Mouse (Mus musculus): ENCODE data around the gene Dnajc14. TPM values are rescaled to one million over a fixed set of nuclear protein-coding genes. Genes with fewer than 3 reads are reported as not detected.
A peak's percentile ranks its signal among the peaks of the same experiment; 100 is the strongest.

The Dnajc14 gene
- total RNA-seq (2021), result 10 to 100 TPM; 68.1 to 68.6 TPM
- long read RNA-seq, experiment 1, full-length matches to known transcripts, result 79 of 89 reads
- long read RNA-seq, experiment 1, partial matches to known transcripts, result 5 of 89 reads
- long read RNA-seq, experiment 1, other reads (novel, unspliced or antisense), result 5 of 89 reads
- long read RNA-seq, experiment 2, full-length matches to known transcripts, result 74 of 88 reads
- long read RNA-seq, experiment 2, partial matches to known transcripts, result 7 of 88 reads
- long read RNA-seq, experiment 2, other reads (novel, unspliced or antisense), result 7 of 88 reads

DNA sequence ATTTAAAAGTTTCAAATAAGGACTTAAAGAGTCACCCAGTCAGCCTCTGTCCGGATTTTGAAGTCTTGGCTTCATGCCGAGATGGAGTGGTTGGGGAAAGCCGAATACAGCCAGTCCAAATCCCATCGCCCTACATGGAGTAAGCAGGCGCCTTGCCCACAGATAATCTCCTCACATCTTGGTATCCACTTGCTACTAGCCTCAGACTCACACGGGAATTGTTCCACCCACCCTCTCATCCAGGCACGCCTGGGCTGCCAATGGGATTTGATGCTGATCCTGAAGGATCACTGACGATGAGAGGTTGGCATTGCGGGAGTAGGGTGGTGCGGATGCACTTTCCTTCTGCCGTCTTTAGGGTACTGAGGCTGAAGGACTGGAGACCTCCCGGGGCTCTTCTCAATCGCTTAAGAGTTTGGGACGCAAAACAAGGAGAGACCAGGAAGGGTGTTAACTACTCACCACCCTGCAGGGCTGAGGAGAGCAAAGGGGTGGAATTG, at the start of gene Dnajc14:
Dnajc14 (plus strand) TSS at position 292 of the 500 bp plus-strand sequence.
- DNase-seq (ENCODE audit: low spot score in 2 of 2), result peak; percentile 71 to 89
- intact Hi-C loops (cut with DNase I), result no loop called here

DNA sequence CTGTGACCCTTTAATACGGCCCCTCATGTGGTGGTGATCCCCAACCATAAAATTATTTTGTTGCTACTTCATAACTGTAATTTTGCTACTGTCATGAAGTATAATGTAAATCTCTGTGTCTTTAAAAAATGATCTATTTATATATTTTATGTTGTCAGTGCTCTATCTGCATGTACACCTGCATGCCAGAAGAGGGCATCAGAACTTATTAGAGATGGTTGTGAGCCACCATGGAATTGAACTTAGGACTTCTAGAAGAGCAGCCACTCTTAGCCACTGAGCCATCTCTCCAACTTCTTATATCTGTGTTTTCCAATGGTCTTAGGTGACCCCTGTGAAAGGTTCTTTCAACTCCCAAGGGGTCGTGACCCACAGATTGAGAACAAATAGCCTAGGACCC, 31.0 kb upstream of the Dnajc14 start:
- DNase-seq (ENCODE audit: low spot score in 2 of 2), result no peak
- intact Hi-C loops (cut with DNase I), result no loop called here

DNA sequence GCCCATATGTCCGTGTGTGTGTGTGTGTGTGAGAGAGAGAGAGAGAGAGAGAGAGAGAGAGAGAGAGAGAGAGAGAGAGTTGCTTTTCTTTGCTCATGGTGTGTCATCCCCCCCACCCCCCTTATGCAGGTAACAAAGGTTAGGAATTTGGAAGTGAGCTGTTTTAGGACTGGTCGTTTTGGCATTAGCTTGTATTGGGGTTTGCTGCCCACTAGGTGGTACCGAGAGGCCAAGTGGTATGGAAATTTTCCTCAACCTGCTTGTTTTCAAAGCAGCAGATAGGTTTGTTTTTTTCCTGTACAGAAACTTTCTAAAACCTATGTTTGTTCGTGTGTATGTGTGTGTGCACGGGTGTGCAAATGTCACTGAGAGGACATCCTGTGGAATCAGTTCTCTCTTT, 30.2 kb upstream of the Dnajc14 start:
- DNase-seq (ENCODE audit: low spot score in 2 of 2), result no peak
- intact Hi-C loops (cut with DNase I), result no loop called here

DNA sequence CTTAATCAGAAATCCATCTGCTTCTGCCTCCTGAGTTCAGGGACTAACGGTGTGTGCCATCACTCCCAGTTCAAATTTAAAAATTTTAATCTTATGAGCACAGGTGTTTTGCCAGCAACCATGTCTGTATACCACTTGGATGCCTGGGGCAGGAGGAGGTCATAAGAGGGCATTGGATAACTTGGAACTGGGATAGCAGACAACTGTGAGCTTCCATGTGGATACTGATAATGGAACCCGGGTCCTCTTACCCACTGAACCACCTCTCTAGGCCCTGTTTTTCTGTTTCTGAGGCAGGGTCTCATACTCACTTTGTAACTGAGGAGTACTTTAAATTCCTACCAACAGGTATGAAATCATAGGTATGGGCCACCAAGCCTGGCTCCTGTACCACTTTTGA, 25.4 kb upstream of the Dnajc14 start:
- intact Hi-C loops (cut with DNase I), result no loop called here
- DNase-seq (ENCODE audit: low spot score in 2 of 2), result no peak

DNA sequence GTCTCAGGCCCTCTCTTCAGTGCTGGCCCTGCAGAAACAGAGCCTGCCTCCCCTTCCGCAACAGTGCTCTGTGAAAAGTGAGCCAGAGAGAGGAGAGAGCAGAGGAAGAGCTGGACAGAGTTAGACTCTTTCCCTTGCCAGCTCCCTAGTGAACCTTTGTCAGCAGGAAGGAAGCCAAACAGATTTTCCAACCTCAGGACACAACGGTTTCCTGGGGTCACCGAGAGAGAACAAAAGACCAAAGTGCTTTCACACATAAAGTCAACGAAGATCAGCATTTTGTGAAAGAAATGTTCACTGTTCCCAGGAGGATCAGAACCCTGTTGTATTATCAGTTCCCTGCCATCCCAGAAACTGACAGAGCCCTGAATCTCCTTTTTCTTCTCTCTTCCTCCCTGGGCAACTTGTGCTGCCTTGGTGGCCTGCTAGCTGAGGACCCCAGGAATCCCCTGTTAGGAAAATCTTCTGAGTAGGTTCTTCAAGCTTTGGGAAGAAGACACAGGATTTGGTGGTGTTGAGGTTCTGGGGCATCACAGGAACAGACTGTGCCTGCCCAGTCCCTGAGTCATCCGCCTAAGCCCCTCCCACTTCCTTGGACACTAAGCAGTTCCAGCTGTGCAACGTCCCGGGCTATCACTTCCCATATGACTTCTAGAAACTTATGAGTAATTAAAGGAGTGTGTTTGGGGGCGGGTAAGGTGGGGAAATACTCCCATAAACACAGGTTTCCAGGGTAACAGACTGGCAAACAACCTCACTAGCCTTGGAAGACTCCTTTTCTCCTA, 24.7 kb upstream of the Dnajc14 start:
- peak in 1 of 2 experiments; percentile 17 for DNase-seq (ENCODE audit: low spot score in 2 of 2)
- intact Hi-C loops (cut with DNase I), result no loop called here

- no peak for DNase-seq (ENCODE audit: low spot score in 2 of 2)
- intact Hi-C loops (cut with DNase I), result no loop called here
Observed at GRCm38 (mm10) chr10:128780200-128780599, 23.7 kb upstream of the Dnajc14 start.

DNA sequence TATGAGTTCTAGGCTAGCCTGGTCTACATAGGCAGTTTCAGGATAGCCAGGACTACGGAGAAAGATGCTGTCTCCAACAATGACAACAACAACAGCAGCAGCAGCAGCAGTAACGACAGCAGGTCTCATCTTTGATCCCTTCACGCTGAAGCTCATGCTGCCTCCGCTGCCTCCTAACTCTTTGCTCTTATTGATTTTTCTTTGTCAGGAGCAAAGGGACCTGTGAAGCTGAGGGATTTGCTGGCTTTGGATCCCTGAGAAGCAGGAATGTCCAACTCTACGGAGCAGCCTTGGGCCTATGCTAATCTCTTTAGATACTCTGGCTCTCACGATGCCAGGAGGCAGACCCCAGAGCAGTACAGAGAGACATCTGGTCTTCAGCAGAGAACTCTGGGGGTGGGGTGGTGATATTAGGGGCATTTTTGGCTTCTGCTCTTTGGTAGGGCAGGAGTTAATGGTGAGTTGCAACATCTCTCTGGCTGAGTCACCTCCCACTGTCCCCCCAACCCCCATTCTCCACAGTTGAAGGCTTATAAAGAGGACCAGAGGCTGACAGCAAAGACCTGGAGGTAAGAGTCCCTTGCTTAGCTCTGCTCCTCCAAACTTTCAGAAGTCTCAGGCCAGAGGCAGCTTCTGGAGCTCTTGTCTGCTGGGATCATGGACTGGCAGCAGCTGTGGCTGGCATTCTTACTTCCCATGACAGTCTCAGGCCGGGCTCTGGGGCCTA, 13.3 kb upstream of the Dnajc14 start, which contains the start of gene Mmp19:
Mmp19 (plus strand) TSS at position 513 of the 727 bp plus-strand sequence.
- no peak for DNase-seq (ENCODE audit: low spot score in 2 of 2)
- intact Hi-C loops (cut with DNase I), result no loop called here

- intact Hi-C loops (cut with DNase I), result no loop called here
Observed at GRCm38 (mm10) chr10:128792041-128792440, 11.8 kb upstream of the Dnajc14 start.

GRCm38 (mm10) chr10:128793258-128793657, 10.6 kb upstream of the Dnajc14 start:
- DNase-seq (ENCODE audit: low spot score in 2 of 2), result no peak
- intact Hi-C loops (cut with DNase I), result no loop called here

More at GRCm38 (mm10) chr10:128792041-128792440, 11.8 kb upstream of the Dnajc14 start:
- DNase-seq (ENCODE audit: low spot score in 2 of 2), result no peak

- intact Hi-C loops (cut with DNase I), result no loop called here
- no peak for DNase-seq (ENCODE audit: low spot score in 2 of 2)
Observed at GRCm38 (mm10) chr10:128794391-128794790, 9.5 kb upstream of the Dnajc14 start.

- DNase-seq (ENCODE audit: low spot score in 2 of 2), result no peak
- intact Hi-C loops (cut with DNase I), result no loop called here
Observed at GRCm38 (mm10) chr10:128795581-128795980, 8.3 kb upstream of the Dnajc14 start.

DNA sequence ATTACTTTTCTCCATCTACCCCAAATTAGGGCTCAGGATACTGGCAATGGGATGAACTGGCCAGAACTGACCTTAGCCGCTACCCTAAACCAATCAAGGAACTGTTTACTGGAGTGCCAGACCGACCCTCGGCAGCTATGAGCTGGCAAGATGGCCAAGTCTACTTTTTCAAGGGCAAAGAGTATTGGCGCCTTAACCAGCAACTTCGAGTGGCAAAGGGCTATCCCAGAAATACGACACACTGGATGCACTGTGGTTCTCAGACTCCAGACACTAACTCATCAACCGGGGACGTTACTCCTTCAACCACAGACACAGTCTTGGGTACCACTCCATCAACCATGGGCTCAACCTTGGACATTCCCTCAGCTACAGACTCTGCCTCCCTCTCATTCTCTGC, 5.2 kb upstream of the Dnajc14 start:
- intact Hi-C loops (cut with DNase I), result no loop called here
- no peak for DNase-seq (ENCODE audit: low spot score in 2 of 2)

GRCm38 (mm10) chr10:128801981-128802495, 1.8 kb upstream of the Dnajc14 start:
- intact Hi-C loops (cut with DNase I), result no loop called here
- DNase-seq (ENCODE audit: low spot score in 2 of 2), result no peak

- DNase-seq (ENCODE audit: low spot score in 2 of 2), result no peak
- intact Hi-C loops (cut with DNase I), result no loop called here
Observed at GRCm38 (mm10) chr10:128802956-128803355, 906 bp upstream of the Dnajc14 start.

GRCm38 (mm10) chr10:128803361-128803760, 501 bp upstream of the Dnajc14 start:
- intact Hi-C loops (cut with DNase I), result no loop called here

DNA sequence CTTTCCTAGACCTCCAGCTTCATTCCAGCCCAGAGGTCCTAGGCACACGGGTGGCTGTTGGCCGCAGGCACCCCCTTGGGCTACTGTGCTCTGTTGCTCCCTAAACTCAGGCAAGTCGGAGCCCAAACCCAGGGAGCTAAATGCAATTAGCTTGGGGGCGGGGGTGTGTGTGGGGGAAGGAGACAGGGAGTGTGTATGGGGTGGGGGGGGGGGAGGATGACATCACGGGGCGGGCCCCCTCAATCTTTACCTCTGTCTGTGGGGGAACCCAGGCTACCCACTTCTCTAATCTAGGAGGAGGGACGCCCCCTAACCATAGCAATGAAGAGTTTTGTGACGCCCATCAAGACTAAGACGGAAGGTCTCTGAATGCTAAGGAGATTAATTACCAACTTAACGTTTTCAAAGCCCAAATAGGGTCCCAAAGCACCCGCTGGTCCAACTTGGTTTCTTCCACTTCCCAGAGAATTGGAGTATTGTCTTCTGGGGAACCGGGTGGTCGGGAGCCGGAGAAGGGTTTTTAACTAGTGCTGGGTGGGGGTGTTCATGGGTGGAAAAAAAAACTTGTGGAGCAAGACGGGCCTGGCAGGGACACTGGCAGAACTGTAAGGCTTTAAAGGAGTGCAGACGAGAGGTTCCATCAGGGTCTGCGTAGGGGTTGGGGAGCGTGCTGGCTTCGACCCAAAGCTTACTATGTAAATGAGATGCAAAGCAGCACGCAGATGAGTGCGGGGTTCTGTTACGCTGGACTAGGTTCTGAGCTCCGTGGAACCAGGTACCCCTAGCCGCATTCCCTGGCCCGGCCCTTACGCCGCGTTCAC, 619 bp downstream of the Dnajc14 start, which contains the start of gene Tmem198b:
Tmem198b (minus strand) TSS at position 100 of the 821 bp plus-strand sequence.
- intact Hi-C loops (cut with DNase I), result loop anchor here (1.0 kb wide), 1 partner anchor 56 kb away; no protein-coding TSS in a partner anchor
- DNase-seq (ENCODE audit: low spot score in 2 of 2), result peak; percentile 69 to 80

More at GRCm38 (mm10) chr10:128803361-128803760, 501 bp upstream of the Dnajc14 start:
- DNase-seq (ENCODE audit: low spot score in 2 of 2), result no peak

DNA sequence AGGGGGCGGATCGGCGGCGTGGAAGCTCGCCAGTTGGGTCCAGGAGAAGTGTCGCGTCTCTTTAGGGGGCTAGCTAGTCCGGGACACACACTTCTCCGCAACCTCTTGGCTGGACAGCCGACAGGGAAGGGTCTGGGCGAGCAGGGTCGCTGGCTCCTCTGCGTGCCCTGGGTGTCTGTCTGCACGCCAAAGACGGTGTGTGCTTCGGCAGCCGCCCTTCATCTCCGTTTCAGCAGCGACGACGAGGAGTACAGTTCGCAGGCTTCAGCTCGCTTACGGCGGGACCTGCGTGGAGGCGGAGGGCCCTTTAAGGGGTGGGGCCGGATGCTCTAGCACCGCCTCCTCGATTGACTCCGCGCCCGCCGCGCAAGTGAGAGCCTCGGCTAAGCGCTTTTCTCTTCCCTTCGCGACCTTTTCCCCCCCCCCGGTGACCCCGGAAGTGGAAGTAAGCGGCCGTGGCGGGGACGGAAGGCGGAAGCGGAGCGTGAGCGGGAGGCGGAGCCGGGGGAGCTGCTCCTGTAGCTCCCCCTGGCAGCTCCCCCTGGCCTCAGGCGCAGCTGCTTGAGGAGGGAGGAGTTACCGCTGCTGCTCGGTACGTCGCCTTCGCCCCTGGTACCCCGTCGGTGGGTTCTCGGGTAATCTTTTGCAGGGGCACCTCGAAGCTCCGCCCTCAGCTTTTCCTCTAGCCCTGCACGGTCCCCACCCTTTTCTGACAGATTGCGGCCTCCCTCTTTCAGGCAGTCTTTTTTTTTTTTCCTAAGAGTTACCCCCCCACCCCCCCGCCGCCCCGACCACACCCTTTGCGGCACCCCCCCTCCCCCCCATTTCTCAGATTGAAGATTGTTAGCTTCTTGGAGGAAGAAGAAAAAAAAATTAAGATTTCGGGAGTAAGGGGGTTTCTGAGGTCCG, 1.5 kb downstream of the Dnajc14 start:
- intact Hi-C loops (cut with DNase I), result loop anchor here (1.0 kb wide), 1 partner anchor 57 kb away; no protein-coding TSS in a partner anchor
- peak; percentile 94 to 95 for DNase-seq (ENCODE audit: low spot score in 2 of 2)

DNA sequence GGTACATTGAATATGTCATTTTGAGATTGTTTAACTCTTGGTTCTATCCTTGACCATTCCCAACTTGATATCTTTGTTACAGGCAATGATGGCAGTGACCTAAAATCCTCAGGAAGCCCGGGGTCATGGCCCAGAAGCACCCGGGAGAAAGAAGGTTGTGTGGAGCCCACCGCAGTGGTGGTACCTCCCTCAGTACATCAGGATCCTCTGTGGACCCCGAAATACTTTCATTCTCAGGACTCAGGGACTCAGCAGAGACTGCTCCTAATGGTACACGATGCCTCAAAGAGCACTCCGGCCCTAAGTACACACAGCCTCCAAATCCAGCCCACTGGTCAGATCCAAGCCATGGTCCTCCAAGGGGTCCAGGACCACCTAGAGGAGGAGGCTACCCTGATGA, 2.2 kb downstream of the Dnajc14 start:
- intact Hi-C loops (cut with DNase I), result no loop called here
- DNase-seq (ENCODE audit: low spot score in 2 of 2), result no peak

All from left cerebral cortex, postnatal 14 days (tissue).